Mouse (Mus musculus) forebrain, embryonic 15.5 days (tissue): ENCODE measurements at regions not wholly inside any gene's neighbourhood (a gene's known extent, or its start where the extent isn't known, plus 50 kb on each side); places are given as distances from the start of the nearest gene placed in this dataset.

Experiments
- ATAC-seq: fragments of 200-750 bp; cut with Nextera tagmentation; replicated peaks from 2 replicates; pipeline ENCODE4 v1.8.0; 2017; ENCODE audit warnings: mild to moderate bottlenecking, moderate TSS enrichment, moderate library complexity
- H3K27ac ChIP-seq: fragments of 300-500 bp; sonication (generic); replicated peaks from 2 replicates; pipeline ENCODE4 v1.5.1; 2015; ENCODE audit warnings: mild to moderate bottlenecking, inconsistent platforms
- H3K27me3 ChIP-seq: fragments of 300-500 bp; sonication (generic); 2 replicates; pipeline ENCODE4 v1.6.1; 2015; ENCODE audit warnings: inconsistent platforms
- H3K36me3 ChIP-seq: fragments of 300-500 bp; sonication (generic); 2 replicates; pipeline ENCODE4 v1.6.1; 2015; ENCODE audit warnings: mild to moderate bottlenecking, inconsistent platforms
- H3K4me1 ChIP-seq: fragments of 300-500 bp; sonication (generic); 2 replicates; pipeline ENCODE4 v1.6.1; 2015; ENCODE audit warnings: inconsistent platforms
- H3K4me2 ChIP-seq: fragments of 300-500 bp; sonication (generic); replicated peaks from 2 replicates; pipeline ENCODE4 v1.6.1; 2015; ENCODE audit warnings: mild to moderate bottlenecking, inconsistent platforms
- H3K4me3 ChIP-seq: fragments of 300-500 bp; sonication (generic); 2 replicates; pipeline ENCODE4 v1.5.1; 2015; ENCODE audit warnings: mild to moderate bottlenecking, inconsistent platforms
- H3K9ac ChIP-seq: fragments of 300-500 bp; sonication (generic); replicated peaks from 2 replicates; pipeline ENCODE4 v1.6.1; 2015; ENCODE audit warnings: mild to moderate bottlenecking, inconsistent platforms
- H3K9me3 ChIP-seq: fragments of 300-500 bp; sonication (generic); 2 replicates; pipeline ENCODE4 v1.6.1; 2016; ENCODE audit warnings: inconsistent platforms
- WGBS: fragments of 180-500 bp; shearing (Covaris S2); methylation state at CpG from one replicate; pipeline ENCODE4 v1.1.7; 2015; ENCODE audit warnings: mixed read lengths; 5-methylcytosine and 5-hydroxymethylcytosine counted together

DNA sequence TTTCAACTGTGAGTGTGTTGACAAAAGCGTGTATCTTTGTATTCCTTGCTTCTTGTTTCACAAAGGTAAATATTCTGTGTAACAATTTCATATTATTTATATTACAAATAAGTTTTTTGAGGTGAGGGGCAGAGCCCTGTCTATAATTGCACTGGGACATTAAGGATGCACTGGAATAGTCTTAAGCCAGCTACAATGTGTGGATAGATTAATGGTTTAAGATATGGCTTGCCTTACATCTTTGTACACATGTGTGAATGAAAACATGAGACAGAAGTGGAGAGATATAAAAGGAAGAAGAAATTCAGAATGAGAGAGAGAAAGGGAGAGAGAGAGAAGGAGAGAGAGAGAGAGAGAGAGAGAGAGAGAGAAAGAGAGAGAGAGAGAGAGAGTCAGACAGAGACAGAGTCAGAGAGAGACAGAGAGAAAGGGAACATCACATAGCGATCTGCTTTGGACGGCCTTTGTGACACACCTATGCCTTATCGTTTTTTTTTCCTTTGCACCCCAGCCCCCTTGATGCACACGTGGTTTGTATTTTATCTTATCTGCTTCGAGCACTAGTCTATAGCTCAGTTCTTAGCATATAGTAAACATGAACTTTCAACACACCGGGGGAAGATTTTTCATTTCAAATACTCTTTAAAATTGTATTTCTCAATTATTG, 136.3 kb downstream of the Bmp2 start:
- H3K9ac ChIP-seq: no peak overlapping the region
- H3K4me1 ChIP-seq: no peaks in the 10 kb centered on the region
- H3K27ac ChIP-seq: no peak overlapping the region
- no peak overlapping the region for H3K4me2 ChIP-seq
- H3K36me3 ChIP-seq: no peaks in the 10 kb centered on the region
- 87% methylated on average over 7 of the region's 7 CpGs for WGBS
- ATAC-seq: no peak
- H3K9me3 ChIP-seq: no peaks in the 10 kb centered on the region
- no peaks in the 10 kb centered on the region for H3K27me3 ChIP-seq
- H3K4me3 ChIP-seq: no peak overlapping the region

DNA sequence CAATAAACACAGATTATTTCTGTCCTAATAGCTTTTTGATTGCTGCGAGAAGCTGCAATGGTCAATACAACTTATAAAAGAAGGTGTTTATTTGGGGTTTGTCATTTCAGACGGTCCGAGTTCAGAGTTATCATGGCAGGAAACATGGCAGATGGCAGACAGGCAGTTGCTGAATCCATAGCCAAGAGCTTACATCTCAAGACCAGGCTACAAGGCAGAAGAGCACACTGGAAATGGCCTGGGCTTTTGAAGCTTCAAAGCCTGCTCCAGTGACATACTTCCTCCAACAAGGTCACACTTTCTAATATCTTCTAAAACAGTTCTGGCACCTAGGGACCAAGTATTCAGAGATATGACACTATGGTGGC, 136.8 kb downstream of the Bmp2 start:
- ATAC-seq: no peak
- Histone ChIP-seq H3K4me1 (no peaks in the 10 kb centered on the region), H3K27ac (no peak overlapping the region), H3K4me2 (no peak overlapping the region), H3K4me3 (no peak overlapping the region), H3K9ac (no peak overlapping the region), H3K9me3 (no peaks in the 10 kb centered on the region), H3K36me3 (no peaks in the 10 kb centered on the region), H3K27me3 (no peaks in the 10 kb centered on the region)
- WGBS: 88% methylated on average over 3 of the region's 3 CpGs

DNA sequence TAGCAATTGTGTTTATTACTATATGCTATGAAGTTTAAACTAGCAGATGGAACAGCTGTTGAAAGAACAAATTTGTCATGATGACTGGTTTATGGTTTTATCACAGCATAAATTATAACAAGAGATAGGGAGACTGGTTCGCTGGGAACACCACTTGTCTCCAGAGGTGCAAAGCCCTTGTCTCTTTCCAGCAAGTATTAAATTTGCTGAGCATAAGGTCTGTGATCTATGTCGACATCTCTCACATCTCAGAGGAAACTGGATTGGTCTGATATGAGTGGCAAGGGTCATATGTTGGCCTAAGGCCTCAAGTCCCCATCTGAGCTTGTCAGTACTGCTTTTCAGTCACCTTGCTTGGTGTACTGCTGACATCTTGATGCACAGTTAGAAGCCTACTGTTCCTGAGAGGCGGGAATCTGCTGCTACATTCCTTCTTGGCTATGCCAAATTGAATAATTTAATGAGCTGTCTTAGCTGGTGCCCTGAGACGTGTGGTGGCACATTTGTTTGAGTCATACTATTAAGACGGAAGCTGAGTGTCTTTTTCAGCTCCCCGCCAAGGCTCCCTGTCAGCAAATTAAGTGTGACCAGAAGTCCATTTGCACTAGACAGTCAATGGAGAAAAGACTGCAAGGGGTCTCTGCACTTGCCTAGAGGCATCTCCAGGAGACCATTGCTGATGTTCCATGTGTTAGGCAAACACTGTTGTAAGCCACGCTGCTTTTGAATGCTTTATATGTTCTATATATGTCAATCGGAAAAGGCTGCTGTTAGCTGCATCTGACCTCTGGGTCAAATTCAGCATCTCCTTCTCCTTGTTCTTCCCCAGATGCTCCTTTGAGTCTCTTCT, 157.0 kb downstream of the Bmp2 start:
- WGBS: 58% methylated on average over 8 of the region's 8 CpGs
- H3K36me3 ChIP-seq: no peaks in the 10 kb centered on the region
- H3K4me3 ChIP-seq: no peak overlapping the region
- ATAC-seq: peak; percentile 58; the same call in 1 of the 2 replicates
- H3K9me3 ChIP-seq: no peaks in the 10 kb centered on the region
- H3K27me3 ChIP-seq: no peaks in the 10 kb centered on the region
- no peak overlapping the region for H3K27ac ChIP-seq
- H3K4me2 ChIP-seq: no peak overlapping the region
- no peak overlapping the region for H3K9ac ChIP-seq
- H3K4me1 ChIP-seq: no peaks in the 10 kb centered on the region

DNA sequence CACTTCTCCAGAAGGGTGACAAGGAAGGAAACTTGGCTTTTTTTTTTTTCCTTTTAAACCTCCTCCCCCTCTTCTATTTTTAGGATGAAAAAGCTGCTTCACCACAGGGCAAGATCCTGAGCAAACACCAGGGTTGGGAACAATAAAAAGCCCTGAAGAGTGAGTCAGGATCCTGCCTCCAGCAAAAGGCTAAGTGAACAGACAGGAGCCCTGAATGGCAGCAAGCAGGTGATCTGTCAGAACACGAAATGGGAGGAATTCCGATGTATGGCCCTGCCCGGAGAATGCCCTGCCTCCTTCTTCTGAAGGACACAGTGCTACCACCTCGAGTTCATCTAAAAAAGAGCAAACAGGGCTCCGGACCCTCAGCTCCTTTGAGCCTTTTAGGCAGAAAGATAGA, 164.3 kb downstream of the Bmp2 start:
- Histone ChIP-seq H3K9me3 (no peaks in the 10 kb centered on the region), H3K4me3 (no peak overlapping the region), H3K4me1 (no peaks in the 10 kb centered on the region), H3K9ac (no peak overlapping the region), H3K27ac (no peak overlapping the region), H3K4me2 (no peak overlapping the region), H3K36me3 (no peaks in the 10 kb centered on the region), H3K27me3 (no peaks in the 10 kb centered on the region)
- no peak for ATAC-seq
- 59% methylated on average over 5 of the region's 5 CpGs for WGBS

DNA sequence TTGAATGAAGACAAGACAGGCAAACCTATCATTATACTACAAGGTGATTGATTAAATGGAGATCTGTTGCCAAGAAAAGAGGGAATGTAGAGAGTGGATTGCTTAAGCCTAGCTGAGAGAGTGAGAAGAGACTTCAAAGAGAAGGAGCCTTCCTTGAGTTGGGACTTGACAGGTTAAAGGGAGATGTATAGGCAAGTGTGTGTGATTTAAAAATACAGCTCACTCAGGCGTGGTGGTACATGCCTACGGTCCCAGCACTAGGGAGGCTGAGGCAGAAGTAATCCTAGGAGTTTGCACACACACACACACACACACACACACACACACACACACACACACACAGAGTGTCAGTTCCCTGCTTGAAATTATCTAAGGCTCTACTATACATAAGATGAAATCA, 165.1 kb downstream of the Bmp2 start:
- Histone ChIP-seq H3K27me3 (no peaks in the 10 kb centered on the region), H3K4me2 (no peak overlapping the region), H3K4me1 (no peaks in the 10 kb centered on the region), H3K27ac (no peak overlapping the region), H3K4me3 (no peak overlapping the region), H3K9ac (no peak overlapping the region), H3K9me3 (no peaks in the 10 kb centered on the region), H3K36me3 (no peaks in the 10 kb centered on the region)
- no peak for ATAC-seq
- WGBS: 78% methylated on average over 2 of the region's 2 CpGs

DNA sequence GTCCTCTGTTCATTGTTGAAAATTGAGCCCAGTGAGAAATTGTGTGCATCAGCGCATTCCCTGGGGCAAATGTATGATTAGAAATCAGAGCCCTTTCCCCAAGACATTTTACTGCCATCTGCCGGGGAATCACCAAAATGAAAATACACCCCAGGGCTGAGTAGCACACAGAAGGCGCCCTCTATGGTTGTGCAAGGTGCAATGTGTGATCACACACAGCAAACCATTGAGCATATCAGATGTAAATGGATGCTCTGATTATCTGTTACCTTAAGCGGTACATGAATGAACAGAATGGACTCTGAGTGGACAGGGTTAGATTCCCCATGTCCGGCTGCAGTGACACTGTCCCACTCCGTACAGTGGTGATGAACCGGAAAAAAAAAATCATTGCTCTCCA, 172.4 kb downstream of the Bmp2 start:
- Histone ChIP-seq H3K36me3 (no peaks in the 10 kb centered on the region), H3K4me1 (no peaks in the 10 kb centered on the region; the same call in 1 of the 2 replicates), H3K4me3 (no peak overlapping the region), H3K9me3 (no peaks in the 10 kb centered on the region), H3K27me3 (no peaks in the 10 kb centered on the region), H3K4me2 (no peak overlapping the region), H3K27ac (no peak overlapping the region), H3K9ac (no peak overlapping the region)
- WGBS: 63% methylated on average over 7 of the region's 7 CpGs
- peak; percentile 54 for ATAC-seq

DNA sequence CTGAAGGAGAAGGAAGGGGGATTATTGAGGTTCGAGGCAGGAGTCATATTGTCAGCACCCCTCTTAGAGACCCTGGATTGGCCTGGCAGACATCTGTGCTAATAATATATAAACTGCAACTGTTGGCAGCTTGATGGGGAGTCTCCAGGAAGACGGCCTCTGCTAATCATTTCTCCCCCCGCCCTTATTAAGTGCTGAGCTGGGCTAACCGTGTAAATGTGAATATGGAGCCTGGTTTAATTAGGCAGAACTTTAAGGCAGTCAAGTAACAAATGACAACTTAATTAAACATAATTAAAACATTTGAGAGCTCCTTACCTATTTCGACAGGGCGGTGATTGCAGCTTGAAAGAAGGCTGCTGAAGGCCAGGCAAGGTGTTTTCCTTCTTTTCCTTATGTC, 172.8 kb downstream of the Bmp2 start:
- ATAC-seq: peak; percentile 70
- H3K4me2 ChIP-seq: no peak overlapping the region

DNA sequence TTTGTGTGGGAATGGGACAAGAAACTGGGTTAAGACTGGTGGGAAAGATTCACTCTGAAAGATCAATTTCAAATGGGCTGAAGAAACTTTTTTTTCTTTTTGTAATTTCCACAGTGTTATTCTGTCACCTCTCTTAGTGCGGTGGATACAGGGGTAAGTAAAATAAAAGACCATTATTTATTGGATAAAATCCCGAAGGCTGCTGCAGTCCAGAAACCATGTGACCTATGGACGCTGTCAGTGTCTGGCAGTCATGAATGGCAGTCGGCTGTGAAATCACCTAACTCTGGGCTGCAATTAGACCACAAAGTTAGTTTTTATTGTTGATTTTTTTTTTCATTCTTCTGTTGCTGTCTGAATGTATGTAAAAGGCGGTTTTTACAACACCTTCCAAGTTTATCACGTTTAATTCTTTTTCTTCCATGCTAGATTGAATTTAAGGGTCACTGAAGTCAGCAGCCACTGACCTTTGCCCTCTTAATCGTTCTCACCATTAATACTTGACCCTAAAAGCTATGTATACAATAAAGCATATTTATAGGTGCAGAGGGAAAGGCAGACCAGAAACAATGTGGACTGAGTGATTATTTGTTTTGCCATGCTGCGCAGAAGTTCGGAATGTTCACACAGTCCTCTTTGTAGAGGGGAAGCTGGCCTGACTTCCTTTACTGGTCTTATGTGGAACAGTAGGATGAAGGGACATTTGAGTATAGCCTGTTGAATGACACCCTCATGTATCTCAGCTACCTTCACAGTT, 182.7 kb downstream of the Bmp2 start:
- H3K9ac ChIP-seq: no peak overlapping the region
- H3K27ac ChIP-seq: no peak overlapping the region
- H3K36me3 ChIP-seq: no peaks in the 10 kb centered on the region
- no peaks in the 10 kb centered on the region for H3K4me1 ChIP-seq
- WGBS: 30% methylated on average over 9 of the region's 9 CpGs
- no peaks in the 10 kb centered on the region for H3K9me3 ChIP-seq
- H3K4me3 ChIP-seq: no peak overlapping the region
- ATAC-seq: no peak
- no peaks in the 10 kb centered on the region for H3K27me3 ChIP-seq
- H3K4me2 ChIP-seq: no peak overlapping the region

More for the DNA sequence above, 172.8 kb downstream of the Bmp2 start:
- no peaks in the 10 kb centered on the region for H3K9me3 ChIP-seq
- 21% methylated on average over 6 of the region's 6 CpGs for WGBS
- H3K4me1 ChIP-seq: no peaks in the 10 kb centered on the region; the same call in 1 of the 2 replicates
- no peaks in the 10 kb centered on the region for H3K27me3 ChIP-seq
- no peak overlapping the region for H3K9ac ChIP-seq
- H3K4me3 ChIP-seq: no peak overlapping the region
- no peak overlapping the region for H3K27ac ChIP-seq
- H3K36me3 ChIP-seq: no peaks in the 10 kb centered on the region

DNA sequence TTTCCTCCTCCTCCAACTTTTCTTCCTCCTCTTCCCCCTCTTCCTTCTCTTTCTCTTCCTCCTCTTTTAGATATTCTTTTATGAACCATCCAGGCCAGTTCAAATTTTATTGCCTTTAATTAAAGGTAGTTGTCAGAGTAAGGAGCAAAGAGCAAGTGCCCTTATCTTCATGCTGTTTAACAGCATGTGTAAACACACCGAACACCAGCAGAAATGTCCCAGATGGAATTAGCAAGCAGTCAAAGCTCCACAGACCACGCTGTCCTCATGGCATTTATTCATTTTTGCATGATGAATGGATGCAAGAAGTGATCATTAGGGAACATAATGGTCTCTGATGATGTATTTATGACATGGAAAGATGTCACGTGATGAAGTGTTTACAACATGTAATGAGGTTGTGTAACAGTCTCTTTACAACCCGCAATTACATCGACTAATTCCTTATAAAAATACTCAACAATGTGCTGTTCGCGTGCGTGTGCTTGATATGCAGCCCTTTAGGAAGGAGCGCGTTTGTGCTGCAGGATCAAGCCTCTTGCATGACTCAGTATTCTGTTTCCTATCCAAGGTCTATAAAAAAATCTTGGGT, 187.0 kb downstream of the Bmp2 start:
- Histone ChIP-seq H3K4me2 (no peak overlapping the region), H3K4me1 (no peaks in the 10 kb centered on the region), H3K36me3 (no peaks in the 10 kb centered on the region), H3K4me3 (no peak overlapping the region), H3K9ac (no peak overlapping the region), H3K27me3 (no peaks in the 10 kb centered on the region), H3K27ac (no peak overlapping the region), H3K9me3 (no peaks in the 10 kb centered on the region)
- peak; percentile 48; the same call in 1 of the 2 replicates for ATAC-seq
- WGBS: 81% methylated on average over 10 of the region's 10 CpGs

DNA sequence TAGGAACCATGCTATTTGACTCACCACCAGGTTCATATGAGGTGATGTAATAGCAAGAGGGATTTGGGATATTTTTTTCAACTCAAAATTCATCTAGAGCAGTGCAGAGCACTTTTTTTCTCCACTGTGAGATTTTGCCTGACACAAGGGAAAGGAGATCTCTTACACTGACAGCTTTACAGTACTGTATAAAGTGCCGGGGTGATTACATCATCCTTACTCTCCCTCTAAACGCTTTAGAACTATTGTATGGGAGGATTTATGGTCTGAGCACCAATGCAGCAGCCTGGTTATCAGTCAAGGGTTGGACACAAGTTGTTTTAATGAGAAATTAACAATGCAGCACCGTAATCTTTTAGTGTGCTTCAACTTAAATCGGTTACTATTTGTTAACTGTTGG, 196.5 kb downstream of the Bmp2 start:
- 29% methylated on average over 4 of the region's 4 CpGs for WGBS
- no peaks in the 10 kb centered on the region for H3K36me3 ChIP-seq
- no peak overlapping the region for H3K4me2 ChIP-seq
- H3K4me1 ChIP-seq: no peaks in the 10 kb centered on the region
- H3K27ac ChIP-seq: no peak overlapping the region
- no peak overlapping the region for H3K4me3 ChIP-seq
- no peaks in the 10 kb centered on the region for H3K27me3 ChIP-seq
- no peak overlapping the region for H3K9ac ChIP-seq
- no peaks in the 10 kb centered on the region for H3K9me3 ChIP-seq
- no peak for ATAC-seq

DNA sequence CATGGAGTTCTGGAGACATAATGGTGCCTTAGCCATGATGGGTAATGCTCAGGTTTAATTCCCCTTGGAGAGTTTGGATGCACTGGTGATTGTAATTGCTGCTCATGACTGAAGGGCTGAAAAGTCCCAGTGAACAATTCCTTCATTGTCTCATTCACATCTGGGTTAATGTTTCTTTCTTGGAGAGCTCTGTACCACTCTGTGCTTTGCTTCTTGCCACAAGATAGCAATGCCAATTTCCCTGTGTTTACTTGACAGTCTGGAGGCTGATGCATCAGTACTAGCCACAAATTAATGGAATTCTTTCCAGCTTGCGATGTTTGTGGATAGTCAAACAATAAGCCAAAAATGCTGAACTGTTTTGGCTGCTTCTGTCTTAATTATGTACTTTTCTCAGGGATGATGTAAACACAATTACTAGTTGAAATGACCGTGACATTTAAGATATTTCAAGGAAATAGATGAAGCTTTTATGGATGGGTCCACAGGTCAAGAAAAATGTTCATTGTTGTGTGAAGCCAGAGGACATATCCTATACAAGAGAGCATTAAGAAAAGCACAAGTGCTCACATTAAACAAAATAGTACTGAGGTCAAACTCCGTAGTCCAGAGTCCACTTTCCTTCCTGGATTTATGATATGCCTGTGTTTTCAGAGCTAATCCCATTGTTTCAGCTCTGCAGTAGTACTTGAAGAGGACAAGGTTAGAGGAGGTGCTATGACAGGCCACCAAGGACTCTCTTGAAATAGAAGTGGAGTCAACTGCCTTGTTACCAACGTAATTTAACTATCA, 198.1 kb downstream of the Bmp2 start:
- WGBS: 76% methylated on average over 4 of the region's 4 CpGs
- Histone ChIP-seq H3K4me2 (no peak overlapping the region), H3K27ac (no peak overlapping the region), H3K9ac (no peak overlapping the region), H3K27me3 (no peaks in the 10 kb centered on the region), H3K36me3 (no peaks in the 10 kb centered on the region), H3K4me3 (no peak overlapping the region), H3K9me3 (no peaks in the 10 kb centered on the region), H3K4me1 (no peaks in the 10 kb centered on the region)
- ATAC-seq: no peak
